Mouse (Mus musculus) CH12.LX (cell line): ENCODE measurements around the gene Ubxn4.

Experiments
- CHD2 ChIP-seq: IDR thresholded peaks from 2 replicates; pipeline ENCODE4 v1.6.1; 2011; ENCODE audit warnings: low read length, improper control_type of control experiment
- CTCF ChIP-seq, 2 experiments: IDR thresholded peaks in 1 of 2; conservative IDR thresholded peaks in 1 of 2; 2 replicates each; pipeline ENCODE4 v1.5.1; 2011 to 2012; ENCODE audit warnings: low read depth in 2 of 2, low read length in 2 of 2, improper control_type of control experiment in 1 of 2, inconsistent platforms in 1 of 2, mild to moderate bottlenecking in 1 of 2, moderate library complexity in 1 of 2
- MAFK ChIP-seq: IDR thresholded peaks from 2 replicates; pipeline ENCODE4 v1.6.1; 2011; ENCODE audit warnings: low read length, improper control_type of control experiment; ENCODE audit not compliant: insufficient replicate concordance

DNA sequence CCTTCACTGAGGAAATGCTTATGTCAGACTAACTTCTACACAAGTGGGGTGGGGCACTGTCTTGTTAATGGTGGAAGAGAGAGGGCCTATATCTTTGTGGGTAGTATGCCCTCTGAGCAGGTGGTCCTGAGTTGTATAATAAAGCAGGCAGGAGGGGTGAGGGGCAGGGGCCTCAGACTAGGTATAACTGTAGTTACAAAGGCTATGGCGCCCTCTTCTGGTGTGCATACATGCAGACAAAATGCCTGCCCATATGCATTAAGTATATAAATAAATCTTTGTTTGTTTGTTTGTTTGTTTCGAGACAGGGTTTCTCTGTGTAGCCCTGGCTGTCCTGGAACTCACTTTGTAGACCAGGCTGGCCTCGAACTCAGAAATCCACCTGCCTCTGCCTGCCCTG is 65.3 kb downstream of the Ubxn4 start:
- TF ChIP-seq CTCF (conservative IDR thresholded peaks at IDR 0.05 in 1 of 2, IDR thresholded peaks at IDR 0.05 in 1 of 2; ENCODE audit: low read depth in 2 of 2, low read length in 2 of 2) (peak in 1 of 2 experiments; percentile 39; a peak in 2 of 4 replicates), MAFK (no peak), CHD2 (no peak)
